Mouse (Mus musculus): Measurements from ENCODE around the gene Cks1b.

The Cks1b gene

GRCm38 (mm10) chr3:89382950-89383349 is 35.2 kb downstream of the Cks1b start:
- DNase-seq (ENCODE audit: low spot score in 2 of 2), result no peak

GRCm38 (mm10) chr3:89382033-89382882 is 35.9 kb downstream of the Cks1b start:
- no peak for DNase-seq (ENCODE audit: low spot score in 2 of 2)

GRCm38 (mm10) chr3:89381233-89381632 is 37.0 kb downstream of the Cks1b start:
- DNase-seq (ENCODE audit: low spot score in 2 of 2), result no peak

- DNase-seq (ENCODE audit: low spot score in 2 of 2), result no peak
Observed at GRCm38 (mm10) chr3:89380711-89381110, 37.5 kb downstream of the Cks1b start.

GRCm38 (mm10) chr3:89380291-89380690 is 37.9 kb downstream of the Cks1b start:
- DNase-seq (ENCODE audit: low spot score in 2 of 2), result peak in 1 of 2 experiments; percentile 16

GRCm38 (mm10) chr3:89379388-89380131 is 38.6 kb downstream of the Cks1b start:
- peak in 1 of 2 experiments; percentile 32 for DNase-seq (ENCODE audit: low spot score in 2 of 2)

GRCm38 (mm10) chr3:89378394-89379067 is 39.7 kb downstream of the Cks1b start:
- DNase-seq (ENCODE audit: low spot score in 2 of 2), result peak; percentile 61 to 72

GRCm38 (mm10) chr3:89377831-89378230 is 40.4 kb downstream of the Cks1b start:
- DNase-seq (ENCODE audit: low spot score in 2 of 2), result no peak

GRCm38 (mm10) chr3:89373581-89374231 is 44.5 kb downstream of the Cks1b start:
- DNase-seq (ENCODE audit: low spot score in 2 of 2), result no peak

GRCm38 (mm10) chr3:89367338-89367737 is 50.8 kb downstream of the Cks1b start:
- DNase-seq (ENCODE audit: low spot score in 2 of 2), result no peak

- DNase-seq (ENCODE audit: low spot score in 2 of 2), result no peak
Observed at GRCm38 (mm10) chr3:89365486-89366414, 52.4 kb downstream of the Cks1b start.

All from spleen, postnatal 10 days (tissue).